Mouse (Mus musculus) CH12.LX (cell line): ENCODE results near the gene Pigo. TPM values are rescaled to one million over a fixed set of nuclear protein-coding genes. Genes with fewer than 3 reads are reported as not detected.

Source experiments
- DNase-seq: peaks from one replicate; pipeline ENCODE4 v3.0.0-alpha.2; 2013; ENCODE audit errors: extremely low read depth
- H3K27ac ChIP-seq: 2 replicates; pipeline ENCODE4 v1.5.1; 2012; ENCODE audit warnings: low read depth, mild to moderate bottlenecking, control low read depth, moderate library complexity; ENCODE audit not compliant: insufficient read depth
- H3K27me3 ChIP-seq: replicated peaks from 2 replicates; pipeline ENCODE3; 2012; ENCODE audit warnings: inconsistent platforms
- H3K36me3 ChIP-seq, 2 experiments: replicated peaks in 1 of 2; 2 replicates each; pipeline versions ENCODE3 to v1.6.1; 2012; ENCODE audit warnings: inconsistent platforms in 1 of 2, low read length in 1 of 2, mild to moderate bottlenecking in 1 of 2, mixed read lengths in 1 of 2, moderate library complexity in 1 of 2; ENCODE audit not compliant: control insufficient read depth in 1 of 2, insufficient read depth in 1 of 2
- H3K4me1 ChIP-seq, 2 experiments: 2 replicates each; pipeline ENCODE4 v1.6.1; 2012; ENCODE audit warnings: inconsistent platforms in 1 of 2, moderate library complexity in 1 of 2; ENCODE audit not compliant: insufficient read depth in 2 of 2, control insufficient read depth in 1 of 2
- H3K4me2 ChIP-seq: 2 replicates; pipeline ENCODE4 v1.6.1; 2012; ENCODE audit warnings: low read depth, mild to moderate bottlenecking, control low read depth; ENCODE audit not compliant: poor library complexity, insufficient read depth, severe bottlenecking
- H3K4me3 ChIP-seq, 3 experiments: fragments of 150-350 bp in 1 of 3; sonication (generic) in 1 of 3; replicated peaks in 1 of 3; 2 replicates each; pipeline versions ENCODE3 to v1.5.1; 2011 to 2012; ENCODE audit warnings: low read depth in 2 of 3, low read length in 2 of 3, mild to moderate bottlenecking in 2 of 3, moderate library complexity in 2 of 3, control low read depth in 1 of 3, improper control_type of control experiment in 1 of 3, inconsistent platforms in 1 of 3, mixed read lengths in 1 of 3; ENCODE audit not compliant: poor library complexity in 1 of 3
- H3K79me2 ChIP-seq: replicated peaks from 2 replicates; pipeline ENCODE4 v1.6.1; 2012; ENCODE audit warnings: mild to moderate bottlenecking, moderate library complexity; ENCODE audit not compliant: control insufficient read depth, poor library complexity, insufficient read depth, severe bottlenecking; ENCODE audit errors: extremely low read depth
- H3K9ac ChIP-seq: 2 replicates; pipeline ENCODE4 v1.6.1; 2012; ENCODE audit warnings: low read depth, mild to moderate bottlenecking, control low read depth, moderate library complexity; ENCODE audit not compliant: insufficient read depth
- H3K9me3 ChIP-seq: replicated peaks from 2 replicates; pipeline ENCODE3; 2012; ENCODE audit warnings: low read length, inconsistent platforms, mixed read lengths
- CTCF ChIP-seq, 2 experiments: IDR thresholded peaks in 1 of 2; conservative IDR thresholded peaks in 1 of 2; 2 replicates each; pipeline ENCODE4 v1.5.1; 2011 to 2012; ENCODE audit warnings: low read depth in 2 of 2, low read length in 2 of 2, improper control_type of control experiment in 1 of 2, inconsistent platforms in 1 of 2, mild to moderate bottlenecking in 1 of 2, moderate library complexity in 1 of 2
- E2F4 ChIP-seq: IDR thresholded peaks from 2 replicates; pipeline ENCODE4 v1.6.1; 2011; ENCODE audit warnings: low read depth, low read length, improper control_type of control experiment; ENCODE audit not compliant: insufficient replicate concordance
- EP300 ChIP-seq: IDR thresholded peaks from 2 replicates; pipeline ENCODE4 v1.6.1; 2011; ENCODE audit warnings: low read length, improper control_type of control experiment
- GABPA ChIP-seq: IDR thresholded peaks from 2 replicates; pipeline ENCODE4 v1.6.1; 2012; ENCODE audit warnings: low read depth, low read length, improper control_type of control experiment, inconsistent platforms; ENCODE audit not compliant: insufficient replicate concordance
- IRF4 ChIP-seq: IDR thresholded peaks from 2 replicates; pipeline ENCODE4 v1.6.1; 2014; ENCODE audit warnings: low read depth, mild to moderate bottlenecking, inconsistent platforms, low read length, improper control_type of control experiment
- JUN ChIP-seq: IDR thresholded peaks from 2 replicates; pipeline ENCODE4 v1.6.1; 2011; ENCODE audit warnings: low read depth, mild to moderate bottlenecking, low read length, improper control_type of control experiment, moderate library complexity; ENCODE audit not compliant: insufficient read depth
- JUND ChIP-seq: conservative IDR thresholded peaks from 2 replicates; pipeline ENCODE4 v1.6.1; 2011; ENCODE audit warnings: low read depth, low read length, improper control_type of control experiment
- KAT2A ChIP-seq: IDR thresholded peaks from 2 replicates; pipeline ENCODE4 v1.6.1; 2012; ENCODE audit warnings: low read length, improper control_type of control experiment, inconsistent platforms; ENCODE audit not compliant: insufficient replicate concordance
- MAFK ChIP-seq: IDR thresholded peaks from 2 replicates; pipeline ENCODE4 v1.6.1; 2011; ENCODE audit warnings: low read length, improper control_type of control experiment; ENCODE audit not compliant: insufficient replicate concordance
- MAX ChIP-seq: IDR thresholded peaks from 2 replicates; pipeline ENCODE4 v1.6.1; 2011; ENCODE audit warnings: low read length, improper control_type of control experiment
- MAZ ChIP-seq: IDR thresholded peaks from 2 replicates; pipeline ENCODE4 v1.6.1; 2012; ENCODE audit warnings: low read depth, mild to moderate bottlenecking, inconsistent platforms, low read length, improper control_type of control experiment, moderate library complexity
- MEF2A ChIP-seq: IDR thresholded peaks from 2 replicates; pipeline ENCODE4 v1.6.1; 2014; ENCODE audit warnings: low read depth, mild to moderate bottlenecking, inconsistent platforms, low read length, improper control_type of control experiment, borderline replicate concordance
- MXI1 ChIP-seq: IDR thresholded peaks from 2 replicates; pipeline ENCODE4 v1.6.1; 2011; ENCODE audit warnings: mild to moderate bottlenecking, low read depth, low read length, improper control_type of control experiment
- NRF1 ChIP-seq: IDR thresholded peaks from 2 replicates; pipeline ENCODE4 v1.6.1; 2014; ENCODE audit warnings: low read depth, mild to moderate bottlenecking, inconsistent platforms, low read length, improper control_type of control experiment, moderate library complexity
- PAX5 ChIP-seq: IDR thresholded peaks from 2 replicates; pipeline ENCODE4 v1.6.1; 2012; ENCODE audit warnings: low read length, inconsistent platforms, mixed read lengths
- POLR2A ChIP-seq: IDR thresholded peaks from 2 replicates; pipeline ENCODE4 v1.6.1; 2011; ENCODE audit warnings: low read depth, mild to moderate bottlenecking, improper control_type of control experiment, low read length
- SIN3A ChIP-seq: IDR thresholded peaks from 2 replicates; pipeline ENCODE4 v1.6.1; 2012; ENCODE audit warnings: low read length, improper control_type of control experiment, inconsistent platforms
- USF1 ChIP-seq: IDR thresholded peaks from 2 replicates; pipeline ENCODE4 v1.6.1; 2014; ENCODE audit warnings: low read depth, mild to moderate bottlenecking, inconsistent platforms, low read length, improper control_type of control experiment
- USF2 ChIP-seq: conservative IDR thresholded peaks from 2 replicates; pipeline ENCODE4 v1.6.1; 2011; ENCODE audit warnings: low read depth, low read length, improper control_type of control experiment
- ZMIZ1 ChIP-seq: IDR thresholded peaks from 2 replicates; pipeline ENCODE4 v1.6.1; 2012; ENCODE audit warnings: low read depth, mild to moderate bottlenecking, inconsistent platforms, low read length, improper control_type of control experiment
- ZNF384 ChIP-seq: IDR thresholded peaks from 2 replicates; pipeline ENCODE4 v1.6.1; 2012; ENCODE audit warnings: low read depth, low read length, improper control_type of control experiment, inconsistent platforms
- dilution Hi-C: fragments of 300-500 bp; cut with MboI; formaldehyde crosslinking; loops from 2 replicates; pipeline ENCODE4 v1.14.3; 2020; ENCODE audit warnings: low sequenced_read_pairs; ENCODE audit not compliant: extremely low pct_unique_long_range_greater_than_20kb, extremely low pct_ligation_motif_present
- in situ Hi-C: fragments of 300-500 bp; cut with MboI; formaldehyde crosslinking; loops from 3 replicates; pipeline ENCODE4 v1.14.3; 2019; ENCODE audit warnings: low sequenced_read_pairs, low pct_ligation_motif_present, low pct_unique_long_range_greater_than_20kb, mixed read lengths
- polyA plus RNA-seq: library from polyadenylated mRNA; unstranded; fragments of >175 nt; gene quantifications from 2 replicates; pipeline ENCODE4 v1.2.1, GENCODE M21; 2012; ENCODE audit warnings: low read depth; ENCODE audit not compliant: insufficient read length
- total RNA-seq, 2 experiments: library from RNA; depleted of rRNA; stranded (reverse); fragments of 300-350 nt in 1 of 2; fragments of >200 nt in 1 of 2; gene quantifications; 2 replicates each; pipeline ENCODE4 v1.2.3; 2012 to 2014

The Pigo gene
- total and polyA plus RNA-seq, 3 experiments: 8.0 to 19.4 (median 18.7) TPM

- H3K4me3 ChIP-seq: no peak overlapping the region
- H3K4me2 ChIP-seq: no peak overlapping the region
- no peaks in the 10 kb centered on the region for H3K9me3 ChIP-seq
- no peaks in the 10 kb centered on the region for H3K79me2 ChIP-seq
- no peaks in the 10 kb centered on the region for H3K27me3 ChIP-seq
- in situ Hi-C loops (no loop called here), dilution Hi-C loops (no loop called here)
- no peak overlapping the region for H3K27ac ChIP-seq
- peaks cover 5 to 43% of the 10 kb centered on the region in 2 experiments for H3K36me3 ChIP-seq
- no peak for DNase-seq
- TF ChIP-seq ZNF384 (no peak), E2F4 (no peak), MAFK (no peak)
- no peak overlapping the region for H3K9ac ChIP-seq
- peaks cover 13 to 53% of the 10 kb centered on the region in 2 experiments for H3K4me1 ChIP-seq
Measured at GRCm38 (mm10) chr4:43036356-43036755, 10.7 kb upstream of the Pigo start.

- no peak for TF ChIP-seq ZMIZ1
- no peak for TF ChIP-seq SIN3A
- no peak for TF ChIP-seq IRF4
- TF ChIP-seq ZNF384: no peak
- TF ChIP-seq JUN: no peak
- TF ChIP-seq E2F4: no peak
- TF ChIP-seq USF1: no peak
- no peak for TF ChIP-seq PAX5
- TF ChIP-seq MXI1: no peak
- TF ChIP-seq POLR2A: no peak
- TF ChIP-seq JUND: no peak
- no peak for TF ChIP-seq NRF1
- TF ChIP-seq CTCF (conservative IDR thresholded peaks at IDR 0.05 in 1 of 2, IDR thresholded peaks at IDR 0.05 in 1 of 2; ENCODE audit: low read depth in 2 of 2, low read length in 2 of 2): no peak
- TF ChIP-seq MEF2A: no peak
- Histone ChIP-seq H3K27ac (no peak overlapping the region), H3K9ac (no peak overlapping the region), H3K9me3 (no peaks in the 10 kb centered on the region), H3K36me3 (peaks cover 5 to 43% of the 10 kb centered on the region in 2 experiments), H3K27me3 (no peaks in the 10 kb centered on the region), H3K4me2 (no peak overlapping the region), H3K4me1 (peaks cover 10 to 48% of the 10 kb centered on the region in 2 experiments), H3K4me3 (no peak overlapping the region), H3K79me2 (peaks cover 2% of the 10 kb centered on the region; the same call in 1 of the 2 replicates)
- DNase-seq: no peak
- dilution Hi-C loops: no loop called here
- in situ Hi-C loops: no loop called here
Measured at GRCm38 (mm10) chr4:43035851-43036250, 10.2 kb upstream of the Pigo start.

- dilution Hi-C loops: no loop called here
- TF ChIP-seq ZMIZ1 (no peak), GABPA (no peak), IRF4 (no peak), MAX (no peak), KAT2A (no peak), MAZ (no peak), EP300 (no peak), JUND (no peak), USF1 (no peak), USF2 (no peak)
- in situ Hi-C loops: no loop called here
- Histone ChIP-seq H3K79me2 (peaks cover 11% of the 10 kb centered on the region), H3K27ac (no peak overlapping the region), H3K36me3 (peaks cover 14 to 62% of the 10 kb centered on the region in 2 experiments), H3K4me3 (no peak overlapping the region), H3K9ac (no peak overlapping the region), H3K27me3 (no peaks in the 10 kb centered on the region), H3K4me2 (no peak overlapping the region), H3K4me1 (peaks cover 8 to 45% of the 10 kb centered on the region in 2 experiments; a peak in 3 of 4 replicates), H3K9me3 (no peaks in the 10 kb centered on the region)
- DNase-seq: no peak
Measured at GRCm38 (mm10) chr4:43033481-43033880, 7.9 kb upstream of the Pigo start.
